Mouse (Mus musculus) liver, adult (tissue): ENCODE measurements around the gene Gm20403.

Experiments
- GATA4 ChIP-seq: IDR thresholded peaks from 2 replicates; pipeline ENCODE4 v1.6.1; 2014; ENCODE audit warnings: mild to moderate bottlenecking, low read length; ENCODE audit not compliant: insufficient replicate concordance

Gm20403 gene

DNA sequence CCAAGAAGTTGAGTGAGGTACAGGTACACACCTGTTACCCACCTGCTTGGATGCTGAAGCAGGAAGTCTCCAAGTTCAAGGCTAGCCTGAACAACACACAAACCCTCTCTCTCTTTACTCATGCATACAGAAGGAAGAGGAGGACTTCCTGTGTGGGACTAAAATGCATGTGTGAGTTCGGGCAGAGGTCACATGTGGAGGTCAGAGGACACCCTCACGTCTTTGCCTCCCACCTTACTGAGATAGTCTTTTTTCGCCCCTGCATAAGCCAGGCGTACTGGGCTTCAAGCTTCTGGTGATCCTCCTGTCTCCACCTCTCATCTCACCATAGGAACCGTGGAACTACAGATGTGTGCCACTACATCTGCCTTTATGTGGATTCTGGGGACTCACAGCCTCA, 12.1 kb upstream of the Gm20403 start:
- no peak for TF ChIP-seq GATA4

GRCm38 (mm10) chr12:54996979-54997474, 10.7 kb upstream of the Gm20403 start:
- no peak for TF ChIP-seq GATA4

DNA sequence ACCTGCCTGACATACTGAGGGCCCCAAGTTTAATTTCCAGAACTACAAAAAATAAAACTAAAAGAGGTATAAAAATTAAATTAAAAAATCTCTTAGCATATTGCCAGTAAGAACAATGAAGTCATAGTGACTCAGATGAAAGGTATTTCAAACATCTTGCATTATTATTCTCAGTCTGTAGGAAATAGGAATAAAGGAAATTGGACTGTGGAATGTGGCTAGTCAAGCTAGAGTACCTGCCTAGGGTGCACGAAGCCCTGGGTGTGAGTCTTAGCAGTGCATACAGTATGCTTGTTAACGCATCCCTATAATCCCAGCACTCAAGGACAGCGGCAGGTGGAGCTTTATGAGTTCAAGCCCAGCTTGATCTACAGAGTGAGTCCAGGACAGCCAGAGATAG, 9.6 kb upstream of the Gm20403 start:
- TF ChIP-seq GATA4 = no peak

GRCm38 (mm10) chr12:54994418-54994817, 8.1 kb upstream of the Gm20403 start:
- no peak for TF ChIP-seq GATA4

GRCm38 (mm10) chr12:54994068-54994386, 7.7 kb upstream of the Gm20403 start:
- TF ChIP-seq GATA4 = no peak

DNA sequence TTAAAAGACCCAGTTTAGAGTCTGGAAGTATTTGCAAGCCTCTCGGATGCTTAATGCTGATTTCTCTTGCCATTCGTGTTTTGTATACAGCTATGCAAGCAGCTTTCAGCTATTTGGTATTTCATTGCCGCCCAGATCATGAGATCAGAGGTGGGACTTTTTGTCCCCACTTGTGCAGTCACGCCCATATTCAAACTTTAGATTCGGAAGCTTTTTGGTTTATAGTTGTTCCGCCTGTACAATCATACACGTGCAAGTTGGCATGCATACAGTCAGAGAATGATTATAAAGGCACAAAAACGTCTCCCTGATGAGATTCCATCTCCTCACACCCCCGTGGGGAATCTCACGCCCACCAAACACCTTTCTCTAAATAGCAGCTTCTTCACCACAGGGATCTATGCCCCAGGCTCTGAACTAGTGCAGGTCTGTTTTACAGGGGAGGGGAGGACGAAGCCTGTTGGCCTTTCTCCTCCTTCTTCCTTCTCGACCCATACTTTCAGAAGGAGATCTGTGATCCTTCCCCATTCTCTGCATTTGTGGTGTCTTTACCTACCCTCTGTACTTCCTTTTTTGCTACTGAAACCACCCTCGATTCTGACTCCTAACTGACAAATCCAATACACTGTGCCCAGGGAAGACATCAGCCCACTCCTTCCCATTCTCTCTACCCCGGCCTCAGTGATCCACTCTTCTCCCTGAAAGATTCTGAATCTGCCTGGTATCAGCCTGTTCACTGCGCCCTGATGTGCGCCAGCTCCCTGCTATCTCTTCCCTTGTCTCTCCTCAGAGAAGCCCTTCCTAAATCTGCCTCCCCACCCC, 7.1 kb upstream of the Gm20403 start:
- TF ChIP-seq GATA4 = no peak

DNA sequence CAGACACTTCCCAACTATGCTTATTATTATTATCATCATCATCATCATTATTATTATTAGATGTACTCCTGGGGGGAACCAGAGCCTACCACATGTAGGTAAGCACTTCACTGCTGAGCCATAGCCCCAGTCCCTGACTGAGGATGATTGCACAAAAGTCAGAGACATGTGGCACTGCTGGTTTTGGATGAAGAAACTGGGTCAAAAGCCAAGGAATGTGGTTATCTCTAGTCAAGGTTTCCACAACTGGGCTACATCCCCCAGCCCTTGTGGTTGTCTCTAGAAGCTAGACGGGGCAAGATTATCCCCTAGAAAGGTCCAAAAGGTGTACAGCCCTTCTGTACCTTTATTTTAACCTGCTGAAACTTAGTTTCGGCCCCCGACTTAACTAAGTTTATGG, 6.5 kb upstream of the Gm20403 start:
- no peak for TF ChIP-seq GATA4

GRCm38 (mm10) chr12:54988323-54988850, 2.1 kb upstream of the Gm20403 start:
- no peak for TF ChIP-seq GATA4

DNA sequence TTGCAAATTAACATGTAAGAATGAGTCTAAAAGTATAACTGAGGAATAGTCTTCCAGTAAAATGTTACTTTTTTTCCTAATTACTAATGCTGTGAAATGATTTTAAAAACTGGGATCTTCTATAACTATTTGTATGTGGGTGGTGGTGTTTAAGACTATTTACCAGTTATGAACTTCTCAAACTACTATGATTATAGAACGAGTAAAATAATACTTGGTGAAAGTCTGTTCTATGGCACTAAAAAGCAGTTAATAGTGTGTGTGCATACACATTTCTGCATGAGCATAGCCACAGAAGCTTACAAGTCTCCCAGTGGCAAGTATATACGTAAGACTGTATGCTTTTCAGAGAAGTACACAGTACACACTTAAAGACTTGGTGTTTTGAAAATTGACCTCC, 827 bp upstream of the Gm20403 start:
- TF ChIP-seq GATA4 = no peak

GRCm38 (mm10) chr12:54985257-54986051, 875 bp downstream of the Gm20403 start:
- no peak for TF ChIP-seq GATA4

DNA sequence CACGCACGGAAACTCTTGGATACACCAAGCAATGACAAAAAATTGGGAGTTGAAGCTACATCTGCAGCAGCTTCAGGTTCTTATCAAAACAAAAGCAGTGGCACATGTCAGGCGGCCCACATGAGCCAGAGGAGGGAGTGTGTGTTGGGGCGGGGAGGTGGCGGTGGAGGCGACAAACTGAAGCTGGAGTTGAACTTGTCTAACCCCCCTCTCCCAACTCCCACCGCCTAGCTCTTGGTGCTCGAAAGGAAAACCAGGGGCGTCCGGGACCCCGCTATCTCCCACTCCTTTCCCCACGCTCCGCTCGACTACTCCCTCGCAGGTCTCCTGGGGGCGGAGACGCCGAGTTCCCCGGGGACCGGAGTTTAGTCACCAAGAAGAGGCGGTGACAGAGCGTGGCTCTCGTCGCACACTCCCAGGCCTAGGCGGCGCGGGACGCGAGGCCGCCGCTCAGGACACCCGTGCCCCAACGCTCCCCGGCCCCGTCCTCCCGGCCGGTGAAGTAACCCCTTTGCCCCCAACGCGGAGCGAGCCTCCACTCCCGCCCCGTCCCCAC, 1.6 kb downstream of the Gm20403 start:
- no peak for TF ChIP-seq GATA4

GRCm38 (mm10) chr12:54982935-54983715, 3.2 kb downstream of the Gm20403 start:
- TF ChIP-seq GATA4 = no peak

DNA sequence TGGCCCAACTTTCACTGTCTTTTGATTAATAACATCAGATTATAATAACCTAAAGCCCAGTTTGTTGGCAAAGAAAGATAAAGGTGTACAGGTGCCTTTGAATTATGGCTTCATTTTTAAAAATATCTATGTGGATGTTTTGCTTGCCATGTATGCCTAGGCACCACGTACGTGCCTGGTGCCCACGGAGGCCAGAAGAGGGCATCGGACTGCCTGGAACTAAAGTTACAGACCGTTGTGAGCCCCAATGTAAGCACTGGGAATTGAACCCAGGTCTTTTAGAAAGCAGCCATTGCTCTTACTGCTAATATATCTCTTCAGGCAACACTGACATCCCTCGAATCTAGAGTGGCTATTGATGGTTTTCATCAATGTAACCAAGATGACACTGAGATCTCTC, 4.4 kb downstream of the Gm20403 start:
- TF ChIP-seq GATA4 = no peak

- TF ChIP-seq GATA4 = no peak
These were observed 5.4 kb downstream of the Gm20403 start for GRCm38 (mm10) chr12:54980939-54981338.

- no peak for TF ChIP-seq GATA4
These were observed 5.8 kb downstream of the Gm20403 start for GRCm38 (mm10) chr12:54980532-54980931.
